Mouse (Mus musculus) heart, embryonic 16.5 days (tissue): Measurements from ENCODE around the gene Gm10320. TPM values are rescaled to one million over a fixed set of nuclear protein-coding genes. Genes with fewer than 3 reads are reported as not detected.

Source experiments
- ATAC-seq: fragments of 200-750 bp; cut with Nextera tagmentation; replicated peaks from 2 replicates; pipeline ENCODE4 v1.8.0; 2017; ENCODE audit warnings: moderate number of reproducible peaks; ENCODE audit not compliant: insufficient read depth, low FRiP score; ENCODE audit errors: extremely low read depth
- H3K27ac ChIP-seq: fragments of 300-500 bp; sonication (generic); 2 replicates; pipeline ENCODE4 v1.5.1; 2014; ENCODE audit warnings: mild to moderate bottlenecking, low read length, control low read depth, moderate library complexity
- H3K27me3 ChIP-seq: fragments of 300-500 bp; sonication (generic); 2 replicates; pipeline ENCODE4 v1.6.1; 2014; ENCODE audit warnings: low read length, mixed read lengths; ENCODE audit not compliant: control insufficient read depth, insufficient read depth
- H3K36me3 ChIP-seq: fragments of 300-500 bp; sonication (generic); 2 replicates; pipeline ENCODE4 v1.6.1; 2014; ENCODE audit not compliant: control insufficient read depth, insufficient read depth
- H3K4me1 ChIP-seq: fragments of 300-500 bp; sonication (generic); 2 replicates; pipeline ENCODE4 v1.6.1; 2014; ENCODE audit warnings: low read length, mixed read lengths; ENCODE audit not compliant: control insufficient read depth, insufficient read depth
- H3K4me2 ChIP-seq: fragments of 300-500 bp; sonication (generic); 2 replicates; pipeline ENCODE4 v1.6.1; 2014; ENCODE audit warnings: low read depth, mild to moderate bottlenecking, control low read depth, low read length
- H3K4me3 ChIP-seq: fragments of 300-500 bp; sonication (generic); 2 replicates; pipeline ENCODE4 v1.5.1; 2014; ENCODE audit warnings: mild to moderate bottlenecking, control low read depth, low read length
- H3K9ac ChIP-seq: fragments of 300-500 bp; sonication (generic); 2 replicates; pipeline ENCODE4 v1.6.1; 2014; ENCODE audit warnings: low read length, control low read depth
- H3K9me3 ChIP-seq: fragments of 300-500 bp; sonication (generic); replicated peaks from 2 replicates; pipeline ENCODE4 v1.6.1; 2016; ENCODE audit warnings: low read length; ENCODE audit not compliant: control insufficient read depth
- WGBS: fragments of 180-500 bp; shearing (Covaris S2); extraction: QIAGEN DNeasy Blood & Tissue Kit; methylation state at CpG from one replicate; pipeline ENCODE4 v1.1.7; 2014; 5-methylcytosine and 5-hydroxymethylcytosine counted together
- polyA plus RNA-seq: library from polyadenylated mRNA; unstranded; fragments of >200 nt; fragmentation: Nextera tagmentation; extraction: Ambion mirVana; gene quantifications from 2 replicates; pipeline ENCODE4 v1.2.1, GENCODE M21; 2015

The Gm10320 gene
- polyA plus RNA-seq, 1 experiment from 2014 or later = 1.9 TPM

DNA sequence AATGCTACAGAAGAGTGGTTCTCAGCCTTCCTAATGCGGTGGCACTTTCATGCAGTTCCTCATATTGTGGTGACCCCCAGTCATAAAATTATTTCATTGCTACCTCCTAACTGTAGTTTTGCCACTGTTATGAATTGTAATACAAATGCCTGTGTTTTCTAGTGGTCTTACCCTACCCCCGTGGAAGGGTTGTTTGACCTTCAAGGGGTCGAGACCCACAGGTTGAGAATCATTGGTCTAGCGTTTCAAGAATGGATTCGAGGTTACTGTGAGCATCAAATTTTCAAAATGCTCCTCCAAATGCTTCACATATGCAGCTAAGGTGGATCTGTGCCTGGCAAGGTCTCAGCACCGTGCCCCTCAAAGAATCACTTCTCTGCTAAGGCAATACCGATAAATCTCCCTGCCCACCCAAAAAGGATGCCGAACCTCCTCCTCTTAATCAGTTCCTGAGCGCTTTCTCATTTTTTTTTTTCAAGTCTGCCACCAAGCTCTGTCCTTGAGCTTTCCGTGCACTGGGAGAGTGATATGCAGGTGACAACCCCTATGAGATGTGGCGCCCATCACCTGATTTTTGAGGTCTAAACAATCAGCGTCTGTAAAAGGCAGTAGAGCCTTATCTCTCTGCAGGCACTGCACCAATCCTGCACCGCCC, 8.8 kb upstream of the Gm10320 start:
- Histone ChIP-seq H3K9me3 (no peaks in the 10 kb centered on the region), H3K4me3 (no peak overlapping the region), H3K27me3 (peaks cover 76% of the 10 kb centered on the region), H3K4me1 (peaks cover 13% of the 10 kb centered on the region), H3K4me2 (no peak overlapping the region), H3K9ac (no peak overlapping the region), H3K27ac (no peak overlapping the region), H3K36me3 (no peaks in the 10 kb centered on the region)
- ATAC-seq = no peak
- 26% methylated on average over 13 of the region's 13 CpGs for WGBS

DNA sequence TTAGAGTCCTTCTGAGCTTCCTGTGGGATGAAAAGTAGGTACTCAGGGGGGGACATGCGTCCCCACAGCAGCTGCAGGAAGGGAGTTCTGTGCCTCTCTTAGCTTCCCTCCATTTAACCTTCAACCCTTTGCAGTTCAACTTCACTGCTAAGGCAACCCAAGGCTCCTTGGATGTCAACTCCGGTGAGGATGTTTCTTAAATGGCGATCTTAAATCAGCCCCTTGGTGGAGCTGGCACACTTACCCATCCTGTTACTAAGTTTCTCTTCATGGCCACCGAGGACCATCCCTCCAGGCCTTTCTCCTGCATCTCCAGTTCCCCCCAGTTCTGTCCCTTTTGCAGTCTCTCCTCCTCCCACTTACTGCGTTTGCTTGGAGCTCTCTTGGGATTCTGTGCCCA, 6.8 kb upstream of the Gm10320 start:
- H3K4me3 ChIP-seq = no peak overlapping the region
- H3K4me2 ChIP-seq = no peak overlapping the region
- peaks cover 65% of the 10 kb centered on the region for H3K27me3 ChIP-seq
- no peaks in the 10 kb centered on the region for H3K9me3 ChIP-seq
- peaks cover 6% of the 10 kb centered on the region; the same call in 1 of the 2 replicates for H3K4me1 ChIP-seq
- ATAC-seq = no peak
- WGBS = 57% methylated on average over 5 of the region's 5 CpGs
- no peaks in the 10 kb centered on the region for H3K36me3 ChIP-seq
- no peak overlapping the region for H3K9ac ChIP-seq
- no peak overlapping the region for H3K27ac ChIP-seq

DNA sequence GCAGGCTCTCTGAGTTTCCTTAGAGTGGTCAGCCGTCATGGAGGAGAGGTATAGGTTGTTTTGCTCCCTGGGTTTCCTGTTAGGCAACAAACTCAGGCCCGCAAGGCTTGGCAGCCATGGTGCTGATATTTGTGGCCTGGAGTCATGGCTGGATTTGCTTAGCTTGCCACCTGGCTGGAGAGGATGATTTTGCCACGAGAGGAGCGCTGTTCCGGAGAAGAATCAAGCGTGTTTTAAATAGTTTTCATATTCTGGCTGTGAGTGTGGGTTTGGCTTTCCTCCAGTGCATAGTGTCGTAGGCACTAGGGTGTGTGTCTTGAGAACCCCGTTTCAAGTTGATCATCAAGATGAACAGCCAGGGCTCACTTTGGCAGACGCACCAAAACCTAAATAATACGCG, 6.3 kb upstream of the Gm10320 start:
- no peak overlapping the region for H3K4me2 ChIP-seq
- peaks cover 65% of the 10 kb centered on the region for H3K27me3 ChIP-seq
- no peaks in the 10 kb centered on the region for H3K9me3 ChIP-seq
- H3K9ac ChIP-seq = no peak overlapping the region
- WGBS = 57% methylated on average over 11 of the region's 11 CpGs
- no peak for ATAC-seq
- no peak overlapping the region for H3K4me3 ChIP-seq
- no peaks in the 10 kb centered on the region for H3K36me3 ChIP-seq
- H3K27ac ChIP-seq = no peak overlapping the region
- H3K4me1 ChIP-seq = peaks cover 6% of the 10 kb centered on the region; the same call in 1 of the 2 replicates

GRCm38 (mm10) chr13:98496917-98497870, 5.4 kb upstream of the Gm10320 start:
- WGBS = 40% methylated on average over 16 of the region's 16 CpGs
- Histone ChIP-seq H3K4me1 (no peaks in the 10 kb centered on the region), H3K9ac (no peak overlapping the region), H3K4me3 (no peak overlapping the region), H3K9me3 (no peaks in the 10 kb centered on the region), H3K27ac (no peak overlapping the region), H3K4me2 (no peak overlapping the region), H3K27me3 (peaks cover 58% of the 10 kb centered on the region), H3K36me3 (no peaks in the 10 kb centered on the region)
- no peak for ATAC-seq

DNA sequence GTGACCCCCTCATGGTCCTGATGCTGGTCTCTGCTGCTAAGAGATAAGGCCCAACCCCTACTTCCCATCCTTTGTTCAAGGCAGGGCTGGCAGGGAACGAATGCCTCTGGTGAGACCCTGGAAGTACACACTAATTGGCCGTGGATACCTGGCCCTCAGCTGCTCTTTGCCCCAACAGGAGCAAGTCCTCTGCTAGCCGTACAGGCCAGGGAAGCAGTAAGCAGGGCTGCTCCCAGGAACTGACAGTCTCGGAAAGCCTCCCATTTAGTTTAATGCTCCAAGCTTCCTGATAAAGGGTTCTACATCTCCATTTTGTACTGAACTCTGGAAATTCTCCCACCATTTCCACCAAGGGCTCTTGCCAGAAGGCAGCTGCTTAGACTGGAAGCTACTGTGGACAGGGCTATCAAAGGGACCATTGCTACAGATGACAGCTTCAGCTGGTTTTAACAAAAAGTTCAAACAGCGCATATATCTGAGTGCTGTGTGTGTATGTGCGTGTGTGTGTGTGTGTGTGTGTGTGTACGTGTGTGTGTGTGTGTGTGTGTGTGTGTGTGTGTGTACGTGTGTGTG, 2.8 kb upstream of the Gm10320 start:
- Histone ChIP-seq H3K4me1 (no peaks in the 10 kb centered on the region), H3K27ac (no peak overlapping the region), H3K4me2 (no peak overlapping the region), H3K36me3 (no peaks in the 10 kb centered on the region), H3K9me3 (no peaks in the 10 kb centered on the region), H3K9ac (no peak overlapping the region), H3K4me3 (no peak overlapping the region), H3K27me3 (peaks cover 32% of the 10 kb centered on the region)
- WGBS = 66% methylated on average over 7 of the region's 8 CpGs
- no peak for ATAC-seq

- 61% methylated on average over 9 of the region's 9 CpGs for WGBS
- Histone ChIP-seq H3K4me3 (no peak overlapping the region), H3K9me3 (0 out of 2 replicates have a peak, but pooled peaks cover 3% of the 10 kb centered on the region), H3K4me1 (no peaks in the 10 kb centered on the region), H3K27me3 (peaks cover 13% of the 10 kb centered on the region), H3K4me2 (no peak overlapping the region), H3K27ac (no peak overlapping the region), H3K9ac (no peak overlapping the region), H3K36me3 (no peaks in the 10 kb centered on the region)
- no peak for ATAC-seq
Measured at GRCm38 (mm10) chr13:98492569-98493255, 911 bp upstream of the Gm10320 start.

GRCm38 (mm10) chr13:98486726-98487125, 5.1 kb downstream of the Gm10320 start:
- Histone ChIP-seq H3K27me3 (no peaks in the 10 kb centered on the region), H3K4me2 (no peak overlapping the region), H3K27ac (no peak overlapping the region), H3K4me1 (no peaks in the 10 kb centered on the region), H3K36me3 (no peaks in the 10 kb centered on the region), H3K9ac (no peak overlapping the region), H3K9me3 (0 out of 2 replicates have a peak, but pooled peaks cover 3% of the 10 kb centered on the region), H3K4me3 (no peak overlapping the region)
- WGBS = 75% methylated on average over 6 of the region's 6 CpGs
- no peak for ATAC-seq

GRCm38 (mm10) chr13:98486161-98486560, 5.6 kb downstream of the Gm10320 start:
- no peak for ATAC-seq
- Histone ChIP-seq H3K27ac (no peak overlapping the region), H3K27me3 (no peaks in the 10 kb centered on the region), H3K4me3 (no peak overlapping the region), H3K36me3 (no peaks in the 10 kb centered on the region), H3K9ac (no peak overlapping the region), H3K4me1 (no peaks in the 10 kb centered on the region), H3K4me2 (no peak overlapping the region), H3K9me3 (0 out of 2 replicates have a peak, but pooled peaks cover 3% of the 10 kb centered on the region)
- 55% methylated on average over 3 of the region's 3 CpGs for WGBS
